Mouse (Mus musculus) midbrain, postnatal 0 days (tissue): ENCODE results near the gene Klhdc8a. TPM values are rescaled to one million over a fixed set of nuclear protein-coding genes. Genes with fewer than 3 reads are reported as not detected.

Experiments
- ATAC-seq: fragments of 200-750 bp; cut with Nextera tagmentation; 2 replicates; pipeline ENCODE4 v1.8.0; 2017; ENCODE audit warnings: moderate number of reproducible peaks, mild to moderate bottlenecking, moderate TSS enrichment, moderate library complexity; ENCODE audit not compliant: low FRiP score
- DNase-seq: peaks from one replicate; pipeline ENCODE4 v3.0.0-alpha.2; 2015; ENCODE audit warnings: low spot score
- H3K27ac ChIP-seq: fragments of 300-500 bp; sonication (generic); 2 replicates; pipeline ENCODE4 v1.5.1; 2014; ENCODE audit warnings: low read depth, mild to moderate bottlenecking, low read length, mixed read lengths
- H3K27me3 ChIP-seq: fragments of 300-500 bp; sonication (generic); 2 replicates; pipeline ENCODE4 v1.6.1; 2014; ENCODE audit warnings: low read length, control low read depth, mixed read lengths; ENCODE audit not compliant: insufficient read depth
- H3K36me3 ChIP-seq: fragments of 300-500 bp; sonication (generic); 2 replicates; pipeline ENCODE4 v1.6.1; 2014; ENCODE audit warnings: low read length, control low read depth, mixed read lengths; ENCODE audit not compliant: insufficient read depth
- H3K4me1 ChIP-seq: fragments of 300-500 bp; sonication (generic); 2 replicates; pipeline ENCODE4 v1.6.1; 2014; ENCODE audit warnings: mild to moderate bottlenecking, control low read depth, antibody characterized with exemption, low read length, mixed read lengths; ENCODE audit not compliant: insufficient read depth
- H3K4me2 ChIP-seq: fragments of 300-500 bp; sonication (generic); 2 replicates; pipeline ENCODE4 v1.6.1; 2014; ENCODE audit warnings: low read depth, mild to moderate bottlenecking, low read length, mixed read lengths; ENCODE audit not compliant: poor library complexity, severe bottlenecking
- H3K4me3 ChIP-seq: fragments of 300-500 bp; sonication (generic); 2 replicates; pipeline ENCODE4 v1.5.1; 2014; ENCODE audit warnings: low read depth, mild to moderate bottlenecking, low read length, moderate library complexity
- H3K9ac ChIP-seq: fragments of 300-500 bp; sonication (generic); replicated peaks from 2 replicates; pipeline ENCODE4 v1.6.1; 2014; ENCODE audit warnings: mild to moderate bottlenecking, low read length, moderate library complexity, mixed read lengths; ENCODE audit not compliant: poor library complexity, severe bottlenecking
- H3K9me3 ChIP-seq: fragments of 300-500 bp; sonication (generic); 2 replicates; pipeline ENCODE4 v1.6.1; 2016; ENCODE audit warnings: low read length, control low read depth
- CTCF ChIP-seq: IDR thresholded peaks from 2 replicates; pipeline ENCODE4 v1.5.1; 2016; ENCODE audit warnings: antibody characterized with exemption, mild to moderate bottlenecking
- WGBS: fragments of 180-500 bp; shearing (Covaris S2); extraction: QIAGEN DNeasy Blood & Tissue Kit; methylation state at CpG from one replicate; pipeline ENCODE4 v1.1.7; 2014; 5-methylcytosine and 5-hydroxymethylcytosine counted together
- polyA plus RNA-seq: library from polyadenylated mRNA; unstranded; fragments of >200 nt; fragmentation: Nextera tagmentation; extraction: Ambion mirVana; gene quantifications from 2 replicates; pipeline ENCODE4 v1.2.1, GENCODE M21; 2015
- total RNA-seq: library from RNA; depleted of rRNA; stranded (reverse); fragments of >200 nt; gene quantifications from 2 replicates; pipeline ENCODE4 v1.2.3, GENCODE M21; 2014

Klhdc8a gene
- total and polyA plus RNA-seq, 2 experiments from 2014 or later: 12.4 to 31.1 TPM

GRCm38 (mm10) chr1:132286735-132287134 is 11.7 kb upstream of the Klhdc8a start:
- WGBS: 81% methylated on average over 1 of the region's 1 CpGs
- no peaks in the 10 kb centered on the region; the same call in 1 of the 2 replicates for H3K4me1 ChIP-seq
- DNase-seq (no peak), ATAC-seq (no peak)
- H3K36me3 ChIP-seq: no peaks in the 10 kb centered on the region
- H3K27ac ChIP-seq: no peak overlapping the region
- no peak overlapping the region for H3K9ac ChIP-seq
- TF ChIP-seq CTCF: no peak
- H3K27me3 ChIP-seq: no peaks in the 10 kb centered on the region
- H3K9me3 ChIP-seq: no peaks in the 10 kb centered on the region
- H3K4me3 ChIP-seq: no peak overlapping the region
- H3K4me2 ChIP-seq: no peak overlapping the region

GRCm38 (mm10) chr1:132287445-132287844 is 11.0 kb upstream of the Klhdc8a start:
- Histone ChIP-seq H3K4me1 (no peaks in the 10 kb centered on the region; the same call in 1 of the 2 replicates), H3K27me3 (no peaks in the 10 kb centered on the region), H3K4me2 (no peak overlapping the region), H3K4me3 (no peak overlapping the region), H3K27ac (no peak overlapping the region), H3K9ac (no peak overlapping the region), H3K36me3 (no peaks in the 10 kb centered on the region), H3K9me3 (no peaks in the 10 kb centered on the region)
- ATAC-seq: no peak
- no peak for DNase-seq
- WGBS: 77% methylated on average over 2 of the region's 2 CpGs
- no peak for TF ChIP-seq CTCF

- Histone ChIP-seq H3K9me3 (no peaks in the 10 kb centered on the region), H3K27ac (no peak overlapping the region), H3K4me3 (no peak overlapping the region), H3K9ac (no peak overlapping the region), H3K27me3 (no peaks in the 10 kb centered on the region), H3K4me2 (no peak overlapping the region), H3K36me3 (no peaks in the 10 kb centered on the region), H3K4me1 (no peaks in the 10 kb centered on the region; the same call in 1 of the 2 replicates)
- peak; percentile 47; the same call in 1 of the 2 replicates for ATAC-seq
- TF ChIP-seq CTCF: peak; percentile 56
- WGBS: 17% methylated on average over 11 of the region's 11 CpGs
- DNase-seq: peak; percentile 87
Observed at GRCm38 (mm10) chr1:132287991-132288451, 10.4 kb upstream of the Klhdc8a start.

- TF ChIP-seq CTCF: no peak
- ATAC-seq (no peak), DNase-seq (peak; percentile 59)
- H3K4me3 ChIP-seq: no peak overlapping the region
- no peaks in the 10 kb centered on the region for H3K27me3 ChIP-seq
- H3K9me3 ChIP-seq: no peaks in the 10 kb centered on the region
- no peak overlapping the region for H3K27ac ChIP-seq
- no peaks in the 10 kb centered on the region for H3K4me1 ChIP-seq
- no peak overlapping the region for H3K4me2 ChIP-seq
- H3K36me3 ChIP-seq: no peaks in the 10 kb centered on the region
- H3K9ac ChIP-seq: no peak overlapping the region
- 66% methylated on average over 6 of the region's 6 CpGs for WGBS
Observed at GRCm38 (mm10) chr1:132289965-132290364, 8.5 kb upstream of the Klhdc8a start.

- no peak overlapping the region for H3K4me2 ChIP-seq
- WGBS: 37% methylated on average over 11 of the region's 11 CpGs
- no peak overlapping the region for H3K4me3 ChIP-seq
- DNase-seq (peak; percentile 57), ATAC-seq (no peak; the same call in 1 of the 2 replicates)
- no peaks in the 10 kb centered on the region for H3K9me3 ChIP-seq
- H3K36me3 ChIP-seq: no peaks in the 10 kb centered on the region
- H3K9ac ChIP-seq: no peak overlapping the region
- peak; percentile 32; the same call in 1 of the 2 replicates for TF ChIP-seq CTCF
- no peaks in the 10 kb centered on the region for H3K27me3 ChIP-seq
- peaks cover 4% of the 10 kb centered on the region; the same call in 1 of the 2 replicates for H3K4me1 ChIP-seq
- no peak overlapping the region for H3K27ac ChIP-seq
Observed at GRCm38 (mm10) chr1:132290921-132291675, 7.3 kb upstream of the Klhdc8a start.

- no peak for TF ChIP-seq CTCF
- WGBS: 50% methylated on average over 4 of the region's 4 CpGs
- Histone ChIP-seq H3K27me3 (no peaks in the 10 kb centered on the region), H3K27ac (no peak overlapping the region), H3K4me2 (no peak overlapping the region), H3K9ac (no peak overlapping the region), H3K36me3 (no peaks in the 10 kb centered on the region), H3K9me3 (no peaks in the 10 kb centered on the region), H3K4me3 (no peak overlapping the region), H3K4me1 (peaks cover 8% of the 10 kb centered on the region; the same call in 1 of the 2 replicates)
- no peak for DNase-seq
- ATAC-seq: no peak
Observed at GRCm38 (mm10) chr1:132291706-132292105, 6.7 kb upstream of the Klhdc8a start.
